Mouse (Mus musculus) small intestine, adult 2 months (tissue): Measurements from ENCODE around the gene Smyd3. TPM values are rescaled to one million over a fixed set of nuclear protein-coding genes. Genes with fewer than 3 reads are reported as not detected.
"Not testable (repeated sequence)": the region's sequence is repeated elsewhere in the genome, so short reads cannot be mapped to it uniquely, and the experiment has no call there.

Source experiments
- H3K27ac ChIP-seq: fragments of 200-500 bp; 2 replicates; pipeline ENCODE4 v1.5.1; 2012; ENCODE audit warnings: low read depth, low read length, control low read depth, inconsistent platforms; ENCODE audit not compliant: insufficient read depth
- H3K27me3 ChIP-seq: fragments of 200-500 bp; 2 replicates; pipeline ENCODE4 v1.6.1; 2012; ENCODE audit warnings: mild to moderate bottlenecking, moderate library complexity, low read length, inconsistent platforms; ENCODE audit not compliant: control insufficient read depth, insufficient read depth
- H3K36me3 ChIP-seq: fragments of 200-500 bp; 2 replicates; pipeline ENCODE4 v1.6.1; 2012; ENCODE audit warnings: mild to moderate bottlenecking, low read length, control low read depth, inconsistent platforms; ENCODE audit not compliant: control insufficient read depth, insufficient read depth
- H3K4me1 ChIP-seq: fragments of 200-500 bp; 2 replicates; pipeline ENCODE4 v1.6.1; 2012; ENCODE audit warnings: low read length, inconsistent platforms, mixed read lengths; ENCODE audit not compliant: control insufficient read depth, insufficient read depth, insufficient read length
- H3K4me3 ChIP-seq: fragments of 200-500 bp; 2 replicates; pipeline ENCODE4 v1.5.1; 2012; ENCODE audit warnings: low read depth, mild to moderate bottlenecking, control low read depth, inconsistent platforms, low read length, moderate library complexity
- CTCF ChIP-seq: fragments of 200-500 bp; IDR thresholded peaks from 2 replicates; pipeline ENCODE4 v1.5.1; 2012; ENCODE audit warnings: low read depth, mild to moderate bottlenecking, control low read depth, inconsistent platforms, low read length, moderate library complexity, mixed read lengths; ENCODE audit not compliant: insufficient replicate concordance, insufficient read length; ENCODE audit errors: extremely low read depth
- POLR2A ChIP-seq: fragments of 200-500 bp; IDR thresholded peaks from 2 replicates; pipeline ENCODE4 v1.6.1; 2012; ENCODE audit warnings: low read depth, mild to moderate bottlenecking, control low read depth, inconsistent platforms, low read length, moderate library complexity
- WGBS: fragments of 180-500 bp; shearing (Covaris S2); methylation state at CpG from one replicate; pipeline ENCODE4 v1.1.7; 2018; 5-methylcytosine and 5-hydroxymethylcytosine counted together
- polyA plus RNA-seq: library from polyadenylated mRNA; depleted of rRNA; stranded (reverse); fragments of >200 nt; gene quantifications from 2 replicates; pipeline ENCODE4 v1.2.3, GENCODE M21; 2012

The Smyd3 gene
- polyA plus RNA-seq, 1 experiment: 1.1 TPM

DNA sequence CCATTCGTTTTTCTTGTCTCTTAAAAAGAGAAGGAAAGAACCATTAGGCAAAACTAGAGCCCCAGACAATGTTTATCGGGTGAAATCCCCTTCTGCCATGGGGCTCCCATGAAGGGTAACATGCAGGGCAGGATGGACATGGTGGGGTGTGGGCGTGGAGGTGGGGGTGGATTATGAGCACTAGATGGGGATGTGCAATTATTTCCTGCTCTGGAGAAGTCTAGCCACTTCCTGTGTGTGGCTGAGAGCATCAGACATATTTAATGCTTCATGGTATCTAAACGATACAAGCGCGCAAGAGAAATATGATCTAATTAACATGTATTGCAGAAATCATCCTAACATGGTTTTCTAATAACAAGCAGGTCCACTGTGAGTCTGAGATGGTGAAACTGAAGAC lies 334.3 kb downstream of the Smyd3 start:
- Histone ChIP-seq H3K4me1 (no peaks in the 10 kb centered on the region), H3K27me3 (no peaks in the 10 kb centered on the region), H3K27ac (no peak overlapping the region), H3K4me3 (no peak overlapping the region), H3K36me3 (no peaks in the 10 kb centered on the region)
- 79% methylated on average over 6 of the region's 6 CpGs for WGBS
- no peak for TF ChIP-seq POLR2A

DNA sequence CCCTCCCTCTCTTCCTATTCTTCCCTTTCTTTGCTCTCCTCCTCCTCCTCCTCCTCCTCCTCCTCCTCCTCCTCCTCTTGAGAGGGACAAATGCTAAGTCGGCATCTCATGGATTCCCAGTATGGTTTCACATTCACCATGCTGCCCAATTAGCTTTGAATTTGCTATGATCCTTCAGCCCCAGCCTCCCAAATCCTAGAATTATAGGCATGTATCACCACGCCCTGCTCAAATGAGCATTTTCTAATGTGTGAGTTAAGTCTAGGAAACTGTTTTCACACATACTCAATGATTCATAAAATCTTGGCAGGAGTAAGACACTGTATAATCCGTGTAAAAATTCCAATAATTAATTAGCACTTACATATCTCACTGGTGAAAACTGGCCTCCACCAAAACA lies 337.3 kb downstream of the Smyd3 start:
- 69% methylated on average over 3 of the region's 3 CpGs for WGBS
- Histone ChIP-seq H3K27me3 (no peaks in the 10 kb centered on the region), H3K4me3 (no peak overlapping the region), H3K4me1 (no peaks in the 10 kb centered on the region), H3K27ac (no peak overlapping the region), H3K36me3 (no peaks in the 10 kb centered on the region)
- TF ChIP-seq CTCF (no peak), POLR2A (no peak)

DNA sequence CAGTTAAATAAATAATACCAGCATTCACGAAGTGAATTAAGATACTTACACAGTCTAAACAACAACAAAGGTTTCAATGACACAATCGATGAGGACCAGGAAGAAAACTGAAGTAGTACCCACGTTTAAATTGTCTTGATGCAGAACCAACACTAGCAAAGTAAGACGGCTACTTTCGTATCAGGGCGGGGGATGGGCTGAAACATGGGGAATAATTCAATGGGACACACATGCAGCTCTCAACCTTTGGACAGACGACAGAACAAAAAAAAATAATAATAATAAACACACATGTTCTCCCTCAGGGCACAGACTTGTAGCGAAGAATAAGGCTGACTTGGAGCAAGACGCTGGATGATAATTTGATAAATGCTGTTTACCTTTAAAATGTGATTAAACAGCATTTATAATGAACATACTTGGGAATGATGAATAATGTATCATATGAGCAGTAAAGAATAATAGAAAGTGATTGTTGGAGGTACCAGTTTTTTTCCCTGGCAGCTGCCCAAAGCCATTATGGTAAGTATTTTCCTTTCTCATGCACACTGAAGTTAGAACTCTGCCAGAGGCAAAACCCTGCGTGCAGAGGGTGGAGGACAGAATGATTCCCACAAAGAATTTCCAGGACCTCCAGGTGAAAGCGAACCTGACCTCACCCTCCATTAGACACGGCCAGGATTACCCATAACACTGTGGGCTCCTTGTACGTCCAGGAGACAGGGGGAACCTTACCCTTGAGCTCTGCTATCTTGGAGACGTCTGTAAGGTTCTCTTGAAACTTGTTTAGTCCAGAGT lies 340.8 kb downstream of the Smyd3 start:
- Histone ChIP-seq H3K4me1 (no peaks in the 10 kb centered on the region), H3K4me3 (no peak overlapping the region), H3K27me3 (no peaks in the 10 kb centered on the region), H3K36me3 (no peaks in the 10 kb centered on the region), H3K27ac (no peak overlapping the region)
- TF ChIP-seq POLR2A (no peak), CTCF (no peak)
- WGBS: 79% methylated on average over 14 of the region's 14 CpGs

DNA sequence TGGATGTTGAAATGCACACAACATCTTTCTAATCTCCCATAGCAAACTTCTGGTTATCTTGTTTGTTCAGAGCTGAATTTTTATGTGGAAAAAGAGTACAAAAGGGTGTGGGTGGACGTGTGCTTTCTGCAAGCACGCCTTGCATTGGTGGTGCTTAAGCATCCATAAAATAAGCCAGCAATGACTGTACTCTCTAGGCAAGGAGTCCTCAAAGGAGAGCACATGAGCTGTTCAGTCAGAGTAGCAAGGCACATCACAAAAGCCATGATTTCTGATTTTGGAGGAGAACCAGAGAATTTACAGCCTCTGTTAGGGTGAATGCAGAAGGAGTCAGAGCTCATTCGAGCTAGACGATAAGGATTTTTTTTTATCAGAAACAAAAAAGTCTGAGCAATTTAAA lies 343.6 kb downstream of the Smyd3 start:
- WGBS: 38% methylated on average over 4 of the region's 4 CpGs
- no peak overlapping the region for H3K4me3 ChIP-seq
- no peak overlapping the region for H3K27ac ChIP-seq
- no peaks in the 10 kb centered on the region for H3K36me3 ChIP-seq
- TF ChIP-seq POLR2A: no peak
- TF ChIP-seq CTCF: no peak
- no peaks in the 10 kb centered on the region for H3K4me1 ChIP-seq
- H3K27me3 ChIP-seq: no peaks in the 10 kb centered on the region

DNA sequence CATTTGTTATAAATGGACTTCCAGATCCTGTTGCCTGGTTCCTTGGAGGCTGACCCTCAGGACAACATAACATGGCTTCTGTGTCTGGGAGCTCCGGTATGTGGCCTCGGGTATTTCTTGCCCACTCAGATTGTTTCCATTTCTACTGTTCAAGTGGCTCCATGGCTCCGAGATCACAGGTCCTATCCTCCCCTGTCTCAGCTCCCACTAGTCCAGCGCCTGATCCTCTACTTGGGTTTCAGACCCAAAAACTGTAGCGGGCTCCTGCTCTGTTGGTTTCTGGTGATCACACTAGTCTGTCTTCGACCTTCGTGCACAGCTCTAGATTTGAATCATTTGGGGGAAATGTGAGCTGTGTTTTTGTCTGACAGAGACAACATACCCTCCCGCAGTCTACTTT lies 347.3 kb downstream of the Smyd3 start:
- no peak overlapping the region for H3K27ac ChIP-seq
- no peaks in the 10 kb centered on the region for H3K36me3 ChIP-seq
- TF ChIP-seq CTCF: no peak
- TF ChIP-seq POLR2A: no peak
- 93% methylated on average over 8 of the region's 8 CpGs for WGBS
- H3K27me3 ChIP-seq: no peaks in the 10 kb centered on the region
- 0 out of 2 replicates have a peak, but pooled peaks cover 2% of the 10 kb centered on the region for H3K4me1 ChIP-seq
- no peak overlapping the region for H3K4me3 ChIP-seq

DNA sequence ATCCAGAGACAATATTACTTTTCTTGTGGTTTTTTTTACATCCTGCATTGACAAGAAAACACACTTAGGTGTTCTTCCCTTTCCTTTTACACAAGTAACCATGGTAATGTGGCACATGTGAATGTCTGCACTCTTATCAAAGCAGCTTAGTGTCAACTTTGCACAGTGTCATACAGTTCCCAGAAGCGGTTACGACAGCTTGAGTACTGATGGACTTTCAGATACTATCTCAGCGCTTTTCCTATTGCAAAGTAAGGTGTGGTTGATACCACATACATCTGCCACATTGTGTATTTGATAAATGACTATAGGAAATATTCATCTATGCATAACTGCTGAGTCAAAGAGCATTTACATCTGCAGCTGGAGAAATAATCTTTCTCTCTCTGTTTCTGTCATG lies 348.1 kb downstream of the Smyd3 start:
- H3K27me3 ChIP-seq: no peaks in the 10 kb centered on the region
- 0 out of 2 replicates have a peak, but pooled peaks cover 2% of the 10 kb centered on the region for H3K4me1 ChIP-seq
- no peak overlapping the region for H3K4me3 ChIP-seq
- no peaks in the 10 kb centered on the region for H3K36me3 ChIP-seq
- TF ChIP-seq CTCF (no peak), POLR2A (no peak)
- WGBS: 26% methylated on average over 3 of the region's 3 CpGs
- no peak overlapping the region for H3K27ac ChIP-seq

DNA sequence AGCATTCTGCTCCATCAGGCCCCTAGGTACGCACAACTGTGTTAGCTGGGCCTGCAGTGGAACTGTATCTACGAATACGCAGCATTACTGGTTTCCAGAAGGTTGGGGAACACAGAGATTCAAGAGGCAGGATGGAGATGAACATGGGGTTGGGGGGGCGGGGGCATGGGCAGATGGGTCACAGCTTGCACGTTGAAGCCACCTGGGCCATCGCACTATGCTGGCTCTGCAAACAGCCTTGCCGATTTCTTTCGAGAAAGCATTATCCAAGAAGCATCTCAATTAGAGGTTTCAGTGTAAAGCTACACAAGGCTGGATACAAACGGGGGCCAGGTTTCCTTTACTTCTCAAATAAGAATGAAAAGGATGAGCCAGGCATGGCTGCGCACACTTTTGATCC lies 348.7 kb downstream of the Smyd3 start:
- Histone ChIP-seq H3K4me1 (0 out of 2 replicates have a peak, but pooled peaks cover 2% of the 10 kb centered on the region), H3K36me3 (no peaks in the 10 kb centered on the region), H3K4me3 (no peak overlapping the region), H3K27me3 (no peaks in the 10 kb centered on the region), H3K27ac (no peak overlapping the region)
- WGBS: 83% methylated on average over 10 of the region's 10 CpGs
- TF ChIP-seq POLR2A (no peak), CTCF (no peak)

DNA sequence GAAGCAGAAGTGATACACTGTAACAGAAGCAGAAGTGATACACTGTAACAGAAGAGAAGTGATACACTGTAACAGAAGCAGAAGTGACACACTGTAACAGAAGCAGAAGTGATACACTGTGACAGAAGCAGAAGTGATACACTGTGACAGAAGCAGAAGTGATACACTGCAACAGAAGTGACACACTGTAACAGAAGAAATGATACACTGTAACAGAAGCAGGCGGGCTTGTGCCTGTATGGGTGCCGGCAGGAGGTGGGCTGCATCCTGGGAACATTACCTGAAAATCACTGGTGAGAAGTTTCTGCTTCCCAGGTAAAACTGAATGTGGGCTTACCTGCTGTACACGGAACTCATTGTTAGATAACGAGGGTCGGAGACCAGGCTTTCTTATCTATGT lies 353.6 kb downstream of the Smyd3 start:
- H3K27me3 ChIP-seq: not testable (repeated sequence)
- WGBS: 75% methylated on average over 5 of the region's 5 CpGs

DNA sequence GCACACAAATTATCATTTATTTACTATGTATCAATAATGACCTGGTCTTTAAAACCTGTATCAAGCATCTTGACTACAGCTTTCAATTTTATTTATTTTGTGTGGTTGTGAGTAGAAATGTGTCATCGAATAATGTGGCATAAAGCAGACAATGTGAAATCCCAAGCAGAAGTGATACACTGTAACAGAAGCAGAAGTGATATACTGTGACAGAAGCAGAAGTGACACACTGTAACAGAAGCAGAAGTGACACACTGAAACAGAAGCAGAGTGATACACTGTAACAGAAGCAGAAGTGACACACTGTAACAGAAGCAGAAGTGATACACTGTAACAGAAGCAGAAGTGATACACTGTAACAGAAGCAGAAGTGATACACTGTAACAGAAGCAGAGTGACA lies 355.1 kb downstream of the Smyd3 start:
- H3K4me1 ChIP-seq, H3K36me3 ChIP-seq, H3K4me3 ChIP-seq, H3K27ac ChIP-seq, H3K27me3 ChIP-seq: not testable (repeated sequence)
- WGBS: 90% methylated on average over 1 of the region's 1 CpGs

More for the DNA sequence above, 353.6 kb downstream of the Smyd3 start:
- not testable (repeated sequence) for H3K27ac ChIP-seq, H3K4me3 ChIP-seq, H3K36me3 ChIP-seq, H3K4me1 ChIP-seq
